Mouse (Mus musculus): ENCODE results near the gene Il1rl2. TPM values are rescaled to one million over a fixed set of nuclear protein-coding genes. Genes with fewer than 3 reads are reported as not detected.
A peak's percentile ranks its signal among the peaks of the same experiment; 100 is the strongest.

Gene Il1rl2
- polyA plus RNA-seq, 1 experiment = 0.90 TPM

DNA sequence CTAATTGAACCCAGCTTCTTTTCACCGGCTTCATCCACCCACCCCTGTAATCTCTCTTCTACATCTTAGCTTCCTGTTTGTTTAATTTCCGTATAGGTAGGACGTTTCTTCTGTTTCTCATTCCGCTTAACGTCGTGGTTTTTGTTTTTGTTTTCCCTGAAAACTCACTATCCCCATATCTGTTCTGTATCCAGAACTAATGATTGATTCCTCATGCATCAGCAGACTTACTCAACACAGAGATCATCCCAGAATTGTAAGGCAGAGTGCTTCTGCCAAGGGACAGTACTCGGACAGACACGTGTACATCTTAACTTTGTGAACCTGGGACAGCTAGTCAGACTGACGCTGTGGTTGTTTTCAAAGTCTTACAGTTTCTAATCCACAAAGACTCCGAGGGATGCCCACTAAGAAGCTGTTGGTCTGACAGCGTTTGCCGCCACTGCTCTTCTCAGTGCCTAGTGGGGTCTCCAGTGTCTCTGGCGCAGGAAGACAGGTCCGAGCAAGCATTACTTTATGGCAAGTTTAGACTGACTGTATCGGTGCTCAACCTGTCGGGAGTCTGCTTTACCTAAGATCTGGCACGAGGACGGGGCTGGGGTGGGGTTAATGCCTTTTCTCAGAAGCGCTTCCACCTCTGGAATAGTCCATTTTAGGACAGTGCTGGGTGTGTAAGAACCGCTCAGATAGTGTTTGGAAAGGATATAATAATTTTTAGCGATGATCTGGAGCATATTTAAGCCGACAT is 719 bp downstream of the Il1rl2 start:
- TF ChIP-seq POLR2A (IDR thresholded peaks at IDR 0.05; ENCODE audit: low read depth, low read length) (no peak), CTCF (IDR thresholded peaks at IDR 0.05; ENCODE audit: extremely low read depth, insufficient read length, insufficient replicate concordance, low read depth, low read length) (no peak)
- Histone ChIP-seq H3K27me3 (ENCODE audit: control insufficient read depth, insufficient read depth, low read length) (no peaks in the 10 kb centered on the region), H3K4me3 (ENCODE audit: low read depth, low read length) (peak overlapping the region; percentile 43), H3K36me3 (ENCODE audit: control insufficient read depth, insufficient read depth, low read length) (no peaks in the 10 kb centered on the region), H3K4me1 (ENCODE audit: control insufficient read depth, insufficient read depth, insufficient read length, low read length) (no peaks in the 10 kb centered on the region), H3K27ac (ENCODE audit: insufficient read depth, low read depth, low read length) (0 out of 2 replicates have a peak overlapping the region, but pooled peaks have one; percentile 13)
- 7% methylated on average over 22 of the region's 22 CpGs for WGBS

- Histone ChIP-seq H3K4me1 (ENCODE audit: control insufficient read depth, insufficient read depth, insufficient read length, low read length) (no peaks in the 10 kb centered on the region), H3K27ac (ENCODE audit: insufficient read depth, low read depth, low read length) (no peak overlapping the region), H3K27me3 (ENCODE audit: control insufficient read depth, insufficient read depth, low read length) (no peaks in the 10 kb centered on the region), H3K36me3 (ENCODE audit: control insufficient read depth, insufficient read depth, low read length) (no peaks in the 10 kb centered on the region), H3K4me3 (ENCODE audit: low read depth, low read length) (peak overlapping the region; percentile 40)
- TF ChIP-seq CTCF (IDR thresholded peaks at IDR 0.05; ENCODE audit: extremely low read depth, insufficient read length, insufficient replicate concordance, low read depth, low read length) (no peak), POLR2A (IDR thresholded peaks at IDR 0.05; ENCODE audit: low read depth, low read length) (no peak)
- 16% methylated on average over 29 of the region's 29 CpGs for WGBS
These were observed 1.4 kb downstream of the Il1rl2 start for GRCm38 (mm10) chr1:40325711-40326327.

DNA sequence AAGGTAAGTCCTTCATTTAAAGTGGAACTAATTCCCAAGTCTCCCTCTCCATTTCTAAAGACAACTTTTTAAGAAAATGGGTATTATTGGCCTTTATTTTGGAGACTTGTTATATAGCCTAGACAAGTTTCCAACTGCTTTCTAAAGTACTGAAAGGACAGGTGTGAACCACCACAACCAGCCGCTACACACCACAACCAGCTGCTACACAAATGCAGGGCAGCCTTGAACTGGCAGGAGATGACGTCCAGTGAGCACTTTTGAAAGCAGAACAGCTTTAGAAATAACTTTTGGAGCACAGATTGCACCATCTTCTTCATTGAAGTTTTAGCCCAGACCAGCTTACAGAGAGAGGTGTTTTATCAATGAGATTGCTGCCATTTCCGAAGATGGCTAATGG is 3.2 kb downstream of the Il1rl2 start:
- no peaks in the 10 kb centered on the region for H3K4me1 ChIP-seq (ENCODE audit: control insufficient read depth, insufficient read depth, insufficient read length, low read length)
- no peaks in the 10 kb centered on the region for H3K27me3 ChIP-seq (ENCODE audit: control insufficient read depth, insufficient read depth, low read length)
- TF ChIP-seq POLR2A (IDR thresholded peaks at IDR 0.05; ENCODE audit: low read depth, low read length) = no peak
- no peak for TF ChIP-seq CTCF (IDR thresholded peaks at IDR 0.05; ENCODE audit: extremely low read depth, insufficient read length, insufficient replicate concordance, low read depth, low read length)
- no peaks in the 10 kb centered on the region for H3K36me3 ChIP-seq (ENCODE audit: control insufficient read depth, insufficient read depth, low read length)
- H3K27ac ChIP-seq (ENCODE audit: insufficient read depth, low read depth, low read length) = no peak overlapping the region
- no peak overlapping the region for H3K4me3 ChIP-seq (ENCODE audit: low read depth, low read length)
- 77% methylated on average over 3 of the region's 3 CpGs for WGBS

DNA sequence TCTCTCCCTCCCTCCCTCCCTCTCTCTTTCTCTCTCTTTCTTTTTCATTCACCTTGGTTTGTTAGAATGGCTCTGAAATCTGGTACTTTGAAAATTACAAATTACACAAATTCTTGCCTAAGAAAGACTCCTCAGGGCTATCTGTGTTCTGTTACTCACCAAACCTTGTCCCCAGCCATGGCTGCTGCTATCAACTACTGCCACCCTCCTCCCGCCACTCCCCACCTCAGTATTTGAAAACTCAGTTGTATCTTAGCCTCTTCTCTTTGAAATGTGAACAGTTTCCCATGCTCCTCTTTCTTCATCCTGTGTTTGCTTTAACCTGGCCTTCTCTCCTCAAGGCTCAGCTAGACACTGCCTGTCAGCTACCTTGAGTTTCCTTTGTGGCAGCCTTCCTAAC is 5.1 kb downstream of the Il1rl2 start:
- Histone ChIP-seq H3K4me1 (ENCODE audit: control insufficient read depth, insufficient read depth, insufficient read length, low read length) (no peaks in the 10 kb centered on the region), H3K4me3 (ENCODE audit: low read depth, low read length) (no peak overlapping the region), H3K27me3 (ENCODE audit: control insufficient read depth, insufficient read depth, low read length) (no peaks in the 10 kb centered on the region), H3K27ac (ENCODE audit: insufficient read depth, low read depth, low read length) (no peak overlapping the region), H3K36me3 (ENCODE audit: control insufficient read depth, insufficient read depth, low read length) (no peaks in the 10 kb centered on the region)
- WGBS = 76% methylated on average over 1 of the region's 1 CpGs
- TF ChIP-seq CTCF (IDR thresholded peaks at IDR 0.05; ENCODE audit: extremely low read depth, insufficient read length, insufficient replicate concordance, low read depth, low read length) (no peak), POLR2A (IDR thresholded peaks at IDR 0.05; ENCODE audit: low read depth, low read length) (no peak)

GRCm38 (mm10) chr1:40330181-40330580 is 5.8 kb downstream of the Il1rl2 start:
- Histone ChIP-seq H3K4me1 (ENCODE audit: control insufficient read depth, insufficient read depth, insufficient read length, low read length) (no peaks in the 10 kb centered on the region), H3K36me3 (ENCODE audit: control insufficient read depth, insufficient read depth, low read length) (no peaks in the 10 kb centered on the region), H3K27me3 (ENCODE audit: control insufficient read depth, insufficient read depth, low read length) (no peaks in the 10 kb centered on the region), H3K27ac (ENCODE audit: insufficient read depth, low read depth, low read length) (no peak overlapping the region), H3K4me3 (ENCODE audit: low read depth, low read length) (no peak overlapping the region)
- TF ChIP-seq POLR2A (IDR thresholded peaks at IDR 0.05; ENCODE audit: low read depth, low read length) (no peak), CTCF (IDR thresholded peaks at IDR 0.05; ENCODE audit: extremely low read depth, insufficient read length, insufficient replicate concordance, low read depth, low read length) (no peak)
- 81% methylated on average over 8 of the region's 8 CpGs for WGBS

DNA sequence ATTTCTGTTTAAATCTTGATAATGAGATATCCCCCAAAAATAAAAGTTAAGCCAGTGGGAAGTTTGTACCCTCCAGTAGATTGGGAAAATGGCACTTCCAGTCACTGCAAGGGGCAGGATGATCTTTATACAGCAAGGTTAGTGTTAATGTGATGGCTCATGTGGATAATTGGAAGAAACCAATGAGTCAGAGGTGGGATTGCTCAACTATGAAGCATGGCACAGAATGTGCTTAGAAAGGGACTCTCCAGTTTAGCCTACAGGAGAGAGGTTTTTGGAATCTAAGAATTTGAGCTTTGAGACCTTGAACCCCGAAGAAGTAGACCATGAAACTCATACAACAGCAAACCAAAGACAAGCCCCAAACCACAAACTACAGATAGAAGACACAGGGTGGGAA is 14.9 kb downstream of the Il1rl2 start:
- WGBS = 76% methylated on average over 1 of the region's 1 CpGs
- H3K27ac ChIP-seq (ENCODE audit: insufficient read depth, low read depth, low read length) = no peak overlapping the region
- no peaks in the 10 kb centered on the region for H3K27me3 ChIP-seq (ENCODE audit: control insufficient read depth, insufficient read depth, low read length)
- H3K36me3 ChIP-seq (ENCODE audit: control insufficient read depth, insufficient read depth, low read length) = no peaks in the 10 kb centered on the region
- TF ChIP-seq CTCF (IDR thresholded peaks at IDR 0.05; ENCODE audit: extremely low read depth, insufficient read length, insufficient replicate concordance, low read depth, low read length) (no peak), POLR2A (IDR thresholded peaks at IDR 0.05; ENCODE audit: low read depth, low read length) (no peak)
- H3K4me1 ChIP-seq (ENCODE audit: control insufficient read depth, insufficient read depth, insufficient read length, low read length) = no peaks in the 10 kb centered on the region
- H3K4me3 ChIP-seq (ENCODE audit: low read depth, low read length) = no peak overlapping the region

- TF ChIP-seq CTCF (IDR thresholded peaks at IDR 0.05; ENCODE audit: extremely low read depth, insufficient read length, insufficient replicate concordance, low read depth, low read length) (no peak), POLR2A (IDR thresholded peaks at IDR 0.05; ENCODE audit: low read depth, low read length) (no peak)
- Histone ChIP-seq H3K36me3 (ENCODE audit: control insufficient read depth, insufficient read depth, low read length) (no peaks in the 10 kb centered on the region), H3K27ac (ENCODE audit: insufficient read depth, low read depth, low read length) (no peak overlapping the region), H3K27me3 (ENCODE audit: control insufficient read depth, insufficient read depth, low read length) (no peaks in the 10 kb centered on the region), H3K4me3 (ENCODE audit: low read depth, low read length) (no peak overlapping the region), H3K4me1 (ENCODE audit: control insufficient read depth, insufficient read depth, insufficient read length, low read length) (no peaks in the 10 kb centered on the region)
- WGBS = 87% methylated on average over 4 of the region's 4 CpGs
These were observed 15.7 kb downstream of the Il1rl2 start for GRCm38 (mm10) chr1:40340102-40340501.

Measured in small intestine, adult 2 months (tissue).